Mouse (Mus musculus): ENCODE measurements around the gene Uxs1.

Gene Uxs1

DNA sequence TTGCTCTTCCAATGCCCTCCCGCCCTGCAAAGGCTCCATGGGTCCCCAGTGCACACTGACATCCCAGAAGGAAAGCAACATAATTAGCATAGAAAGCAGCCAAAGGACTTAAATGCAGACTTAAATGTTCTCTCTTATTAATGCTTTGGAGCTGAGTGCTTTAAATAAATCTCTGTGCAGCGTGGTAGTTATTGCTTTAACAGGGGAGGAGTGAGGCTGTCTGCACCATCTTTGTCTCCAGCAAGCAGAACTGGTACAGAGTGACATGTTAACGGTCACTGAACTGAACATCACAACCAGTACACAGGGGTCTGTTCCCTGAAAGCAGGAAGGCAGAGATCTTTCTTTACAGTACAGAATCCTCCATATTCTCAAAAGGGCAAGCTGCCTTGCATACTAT lies 29.6 kb downstream of the Uxs1 start:
- no peak for DNase-seq (ENCODE audit: low spot score)

DNA sequence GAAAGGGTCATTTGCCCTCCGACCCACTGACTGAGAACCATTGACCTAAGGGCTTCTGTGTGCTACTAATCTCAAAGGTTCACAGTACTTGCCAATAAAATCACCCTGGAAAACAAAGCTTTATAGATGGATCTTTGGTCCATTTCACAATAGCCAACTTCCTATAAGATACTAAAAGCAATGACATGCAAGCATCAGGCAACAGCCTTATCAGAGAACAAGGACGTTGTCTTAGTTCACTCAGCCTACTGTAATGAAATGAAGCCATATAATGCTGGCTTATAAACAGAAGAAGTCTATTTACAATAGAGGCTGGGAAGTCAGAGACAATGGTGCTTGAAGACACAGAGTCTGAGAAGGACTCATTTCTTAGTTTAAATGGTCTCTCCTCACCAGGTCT lies 37.8 kb downstream of the Uxs1 start:
- no peak for DNase-seq (ENCODE audit: low spot score)

DNA sequence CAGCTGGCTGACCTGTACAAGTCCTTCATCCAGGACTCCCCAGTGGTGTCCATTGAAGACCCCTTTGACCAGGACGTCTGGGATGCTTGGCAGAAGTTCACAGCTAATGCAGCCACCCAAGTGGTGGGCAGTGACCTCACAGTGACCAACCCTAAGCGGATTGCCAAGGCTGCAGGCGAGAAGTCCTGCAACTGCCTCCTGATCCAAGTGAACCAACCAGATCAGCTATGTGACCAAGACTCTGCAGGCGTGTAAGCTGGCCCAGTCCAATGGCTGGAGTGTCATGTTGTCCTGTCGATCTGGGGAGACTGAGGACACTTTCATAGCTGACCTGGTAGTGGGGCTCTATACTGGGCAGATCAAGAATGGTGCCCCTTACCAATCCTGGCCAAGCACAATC lies 40.9 kb downstream of the Uxs1 start:
- no peak for DNase-seq (ENCODE audit: low spot score)

DNA sequence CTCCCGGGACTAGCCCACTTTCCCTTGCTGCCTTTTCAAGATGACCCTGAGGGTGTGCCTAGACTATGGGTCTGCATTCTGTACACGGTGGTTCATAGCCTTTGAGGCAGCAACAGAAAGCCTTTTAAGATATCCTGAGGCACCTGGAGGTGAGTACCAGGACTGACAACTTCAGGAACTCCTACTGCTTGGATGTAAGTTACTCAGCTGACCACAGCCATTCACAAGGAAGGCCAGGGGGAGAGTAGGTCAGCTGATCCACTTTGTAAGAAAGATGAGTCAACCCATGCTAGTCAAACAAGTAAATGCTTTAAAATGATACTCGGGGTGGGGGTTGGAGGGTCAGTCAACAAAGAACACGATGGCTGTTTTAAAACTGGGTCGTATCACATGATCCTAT lies 42.3 kb downstream of the Uxs1 start:
- DNase-seq (ENCODE audit: low spot score): no peak

DNA sequence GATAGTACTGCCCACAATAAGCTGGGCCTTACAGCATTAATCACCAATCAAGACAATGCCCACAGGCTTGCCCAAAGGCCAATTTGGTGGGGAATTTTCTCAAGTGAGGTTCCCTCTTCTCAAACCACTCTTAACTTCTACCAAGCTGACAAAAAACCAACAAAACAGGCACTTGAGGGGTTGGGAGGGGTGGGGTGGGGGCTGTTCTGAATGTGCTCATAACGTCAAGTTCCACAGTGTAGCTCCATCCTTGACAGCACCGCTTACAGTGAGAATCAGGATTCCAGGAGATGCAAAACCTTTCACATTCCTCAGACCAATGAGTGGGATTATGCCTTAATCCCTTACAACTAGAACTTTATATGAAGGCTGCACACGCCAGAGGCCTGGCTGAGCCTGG lies 44.4 kb downstream of the Uxs1 start:
- no peak for DNase-seq (ENCODE audit: low spot score)

DNA sequence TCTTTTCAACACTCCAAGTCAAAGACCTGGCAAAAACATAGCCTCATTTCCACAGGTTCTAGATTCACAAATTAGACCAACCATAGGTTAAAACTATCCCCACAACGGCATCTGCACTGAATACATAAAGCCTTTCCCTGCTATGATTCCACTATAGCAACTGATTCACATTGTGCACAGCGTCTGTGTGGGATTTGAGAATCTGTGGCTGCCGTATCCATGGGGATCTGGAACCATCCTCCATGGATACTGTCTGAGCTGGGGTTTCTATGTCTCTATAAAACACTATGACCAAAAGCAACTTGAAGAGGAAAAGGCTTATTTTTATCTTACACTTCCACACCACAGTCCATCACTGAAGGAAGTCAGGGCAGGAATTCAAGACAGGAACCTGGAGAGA lies 44.9 kb downstream of the Uxs1 start:
- DNase-seq (ENCODE audit: low spot score): no peak

DNA sequence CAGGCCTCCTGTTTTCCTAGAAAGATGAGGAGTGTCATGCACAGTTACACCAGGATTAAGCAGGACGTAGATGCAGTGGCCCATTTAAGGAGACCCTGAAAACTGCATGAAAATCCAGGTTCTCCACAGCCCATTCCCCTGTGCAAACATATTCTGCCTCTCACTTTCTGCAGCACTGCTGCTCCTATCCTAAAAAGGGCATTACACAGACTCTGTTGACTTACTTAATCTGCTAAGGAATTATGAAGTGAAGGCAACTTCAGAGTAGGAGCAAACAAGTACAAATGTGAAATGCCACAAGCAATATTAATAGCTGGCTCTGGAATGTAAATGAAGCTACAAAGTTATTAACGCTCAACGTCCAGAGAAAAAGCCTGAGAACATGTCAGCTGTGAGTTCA lies 45.9 kb downstream of the Uxs1 start:
- no peak for DNase-seq (ENCODE audit: low spot score)

DNA sequence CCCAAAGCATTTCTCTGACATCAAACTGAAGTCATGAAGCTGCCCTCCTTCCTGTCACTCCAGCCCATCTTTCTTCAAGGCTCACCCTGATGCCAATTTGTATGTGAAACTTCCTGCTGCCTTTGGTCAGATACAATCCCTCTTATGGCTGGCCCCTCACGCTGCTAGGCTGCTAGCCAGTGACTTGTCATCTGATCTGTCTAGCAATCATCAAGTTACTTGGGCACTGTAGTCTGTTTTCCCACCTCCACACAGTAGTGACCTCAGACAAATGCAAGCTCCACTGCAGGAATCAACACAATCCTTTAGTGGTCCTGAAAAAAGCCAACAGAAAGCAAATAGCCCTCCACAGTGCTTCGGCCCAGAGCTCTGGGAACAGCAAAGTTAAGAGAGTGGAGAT lies 46.4 kb downstream of the Uxs1 start:
- DNase-seq (ENCODE audit: low spot score): no peak

DNA sequence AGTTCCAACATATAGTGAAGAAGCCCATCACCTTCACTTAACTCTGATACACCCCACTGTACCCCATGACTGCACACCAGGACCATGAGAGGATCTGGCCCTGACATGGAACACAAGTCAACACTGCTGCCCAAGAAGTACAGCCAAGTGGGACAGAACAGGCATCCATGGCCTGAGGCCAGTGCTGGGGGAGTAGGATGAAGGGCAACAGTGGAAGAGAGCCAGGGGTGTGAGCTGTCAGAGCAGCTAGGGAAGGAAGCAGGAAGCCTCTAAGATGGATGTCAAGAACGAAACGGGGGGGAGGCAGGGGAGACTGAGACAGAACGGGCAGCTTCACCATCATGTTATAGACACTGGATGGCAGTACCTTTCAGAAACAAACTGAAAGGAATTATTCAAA lies 51.5 kb downstream of the Uxs1 start:
- peak; percentile 39 for DNase-seq (ENCODE audit: low spot score)

DNA sequence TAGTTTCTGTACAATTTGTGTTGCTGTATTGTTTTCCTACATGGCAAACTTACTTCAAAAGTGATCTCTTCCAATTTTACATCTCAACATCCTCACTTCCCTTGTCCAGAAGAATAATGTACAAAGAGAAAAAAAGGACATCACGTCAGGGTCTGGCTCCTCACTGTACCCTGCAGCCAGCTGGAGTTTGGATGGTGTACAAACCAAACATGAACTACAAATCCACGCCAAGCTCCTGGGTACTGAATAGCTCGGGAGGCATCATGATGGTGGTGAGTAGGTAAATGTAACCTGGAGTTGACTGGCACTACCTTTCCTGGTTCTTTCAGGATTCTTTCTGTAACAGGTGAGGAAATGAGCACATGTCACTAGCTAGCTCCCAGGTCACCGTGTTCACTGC lies 53.5 kb downstream of the Uxs1 start:
- DNase-seq (ENCODE audit: low spot score): no peak

DNA sequence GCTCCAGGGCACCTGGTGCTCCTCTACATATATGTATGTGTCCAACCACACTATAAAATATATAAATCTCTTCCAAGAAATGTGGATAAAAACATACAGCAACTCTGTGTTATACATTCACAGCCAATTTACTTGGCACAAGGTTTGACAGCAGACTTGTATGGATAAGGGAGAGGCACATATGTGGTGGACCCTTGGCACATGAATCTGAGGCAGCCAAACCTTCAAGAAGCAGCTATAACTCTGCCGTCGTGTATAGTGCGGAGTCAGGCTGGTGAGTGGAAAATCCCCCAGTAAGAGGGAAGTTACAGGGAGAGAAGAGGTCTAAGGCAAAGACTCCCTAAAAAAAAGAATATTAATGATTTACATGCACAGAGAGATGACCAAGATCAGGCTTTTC lies 54.9 kb downstream of the Uxs1 start:
- DNase-seq (ENCODE audit: low spot score): no peak

DNA sequence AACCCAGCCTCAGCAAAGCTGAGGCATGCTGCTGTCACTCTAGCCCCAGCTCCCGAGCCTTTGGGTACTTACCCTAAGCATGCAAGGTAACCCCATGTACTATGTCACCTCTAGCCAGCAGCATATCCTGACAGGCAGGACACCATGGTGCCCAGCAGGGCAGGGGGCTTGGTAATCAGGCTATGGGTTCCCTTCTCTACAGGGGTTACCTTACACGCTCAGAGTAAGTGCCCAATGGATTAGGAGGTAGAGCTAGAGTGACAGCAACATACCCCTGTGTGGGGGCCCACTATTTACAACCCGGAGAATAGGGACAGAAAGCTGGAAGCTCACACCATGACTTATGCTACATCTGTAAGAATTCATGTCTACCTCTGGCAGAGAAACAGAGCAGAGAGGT lies 57.6 kb downstream of the Uxs1 start:
- no peak for DNase-seq (ENCODE audit: low spot score)

DNA sequence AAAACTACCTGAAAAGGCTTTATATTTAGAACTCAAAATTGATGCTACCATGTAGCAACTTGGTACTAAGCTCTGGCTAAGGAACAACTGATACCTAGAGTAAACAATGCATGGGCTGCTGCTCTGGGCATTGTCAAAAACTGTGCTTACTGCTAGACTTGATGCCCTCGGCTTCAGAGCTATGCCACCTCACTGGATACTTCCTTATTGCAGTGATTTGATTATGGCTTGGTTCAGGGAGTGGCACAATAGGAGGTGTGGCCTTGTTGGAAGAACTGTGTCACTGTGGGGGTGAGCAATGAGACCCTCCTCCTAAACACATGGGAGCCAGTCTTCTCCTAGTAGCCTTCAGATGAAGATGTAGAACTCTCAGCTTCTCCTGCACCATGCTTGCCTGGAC lies 58.3 kb downstream of the Uxs1 start:
- DNase-seq (ENCODE audit: low spot score): no peak

DNA sequence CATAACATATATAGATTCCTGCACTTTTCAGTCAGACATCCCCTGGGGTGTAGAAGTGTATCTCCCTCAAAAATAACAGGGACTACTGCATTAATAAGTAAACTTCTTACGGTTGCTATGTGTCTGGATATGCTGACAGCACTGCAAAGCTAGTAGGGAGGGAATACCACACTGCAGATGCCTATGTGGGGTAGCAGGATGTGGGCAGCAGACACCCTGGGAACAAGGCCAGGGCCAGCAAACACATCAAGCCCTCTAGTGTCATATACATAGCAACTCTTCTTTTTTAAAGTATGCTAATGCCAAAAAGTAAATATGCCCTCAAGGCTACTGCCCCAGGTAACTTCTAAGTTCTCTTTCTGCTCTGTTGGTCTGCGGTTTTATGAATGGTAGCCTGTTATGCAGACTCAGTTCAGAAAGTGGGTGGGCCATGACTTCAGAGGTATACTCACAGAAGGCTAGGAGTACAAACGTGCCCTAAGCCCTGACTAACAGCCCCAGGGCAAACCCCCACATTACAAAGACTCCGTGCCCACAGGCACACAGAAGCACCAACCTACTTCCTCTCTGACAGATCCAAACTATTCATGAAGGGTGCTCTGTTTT lies 59.1 kb downstream of the Uxs1 start:
- DNase-seq (ENCODE audit: low spot score): no peak

DNA sequence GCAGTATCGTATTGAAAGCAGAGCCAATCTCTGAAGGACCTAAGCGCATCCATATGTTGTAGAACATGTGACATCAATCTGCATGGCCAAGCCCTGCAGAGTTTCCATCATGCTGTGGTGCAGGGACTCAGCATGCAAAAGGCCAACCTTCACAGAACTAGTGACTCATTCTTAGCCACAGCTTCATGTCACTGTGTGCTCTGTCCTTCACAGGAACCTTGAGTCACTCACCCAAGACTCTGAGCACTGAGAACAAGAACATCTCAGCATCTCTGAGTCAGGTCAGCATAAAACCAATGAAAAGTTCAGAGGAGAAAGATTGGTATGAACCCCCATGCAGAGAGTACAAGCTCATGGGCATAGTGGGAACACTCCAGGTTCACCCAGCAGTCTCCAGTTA lies 61.3 kb downstream of the Uxs1 start:
- DNase-seq (ENCODE audit: low spot score): no peak

DNA sequence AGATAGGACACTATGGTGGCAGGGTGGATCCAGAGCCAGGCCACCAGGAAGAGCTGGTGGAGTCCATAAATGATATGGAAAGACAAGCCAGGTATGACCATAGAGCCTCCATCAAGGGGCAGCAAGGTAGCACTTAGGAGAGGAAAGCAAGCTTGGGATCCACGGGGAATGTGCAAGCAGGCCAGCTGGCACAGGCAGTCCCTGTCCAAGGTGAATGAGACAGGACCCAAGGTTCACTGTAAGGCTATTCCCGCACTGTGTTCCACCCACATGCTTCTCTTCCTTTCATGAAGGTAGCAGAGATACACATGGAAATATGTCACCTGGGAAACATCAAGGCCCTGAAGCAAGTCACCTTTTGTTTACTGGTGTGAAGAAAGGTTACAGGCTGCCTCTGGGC lies 63.1 kb downstream of the Uxs1 start:
- no peak for DNase-seq (ENCODE audit: low spot score)

DNA sequence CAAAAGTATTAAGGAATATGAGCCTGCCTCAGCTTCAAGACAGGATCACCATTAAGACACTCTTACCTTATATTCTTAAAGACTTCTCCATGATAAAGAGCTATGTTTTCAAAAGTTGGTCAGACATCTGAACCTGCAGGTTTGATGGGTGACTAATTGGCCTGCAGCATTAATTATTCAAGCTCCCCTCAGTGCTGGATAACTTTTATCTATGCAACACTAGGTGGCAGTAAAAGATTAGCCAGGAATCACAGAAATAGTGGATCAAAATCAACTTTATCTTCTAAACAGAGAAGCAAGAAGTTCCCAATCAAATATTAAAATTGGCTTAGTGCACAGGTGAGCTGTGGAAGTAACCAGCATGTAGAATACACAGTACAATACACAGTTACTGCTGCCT lies 67.5 kb downstream of the Uxs1 start:
- DNase-seq (ENCODE audit: low spot score): no peak

DNA sequence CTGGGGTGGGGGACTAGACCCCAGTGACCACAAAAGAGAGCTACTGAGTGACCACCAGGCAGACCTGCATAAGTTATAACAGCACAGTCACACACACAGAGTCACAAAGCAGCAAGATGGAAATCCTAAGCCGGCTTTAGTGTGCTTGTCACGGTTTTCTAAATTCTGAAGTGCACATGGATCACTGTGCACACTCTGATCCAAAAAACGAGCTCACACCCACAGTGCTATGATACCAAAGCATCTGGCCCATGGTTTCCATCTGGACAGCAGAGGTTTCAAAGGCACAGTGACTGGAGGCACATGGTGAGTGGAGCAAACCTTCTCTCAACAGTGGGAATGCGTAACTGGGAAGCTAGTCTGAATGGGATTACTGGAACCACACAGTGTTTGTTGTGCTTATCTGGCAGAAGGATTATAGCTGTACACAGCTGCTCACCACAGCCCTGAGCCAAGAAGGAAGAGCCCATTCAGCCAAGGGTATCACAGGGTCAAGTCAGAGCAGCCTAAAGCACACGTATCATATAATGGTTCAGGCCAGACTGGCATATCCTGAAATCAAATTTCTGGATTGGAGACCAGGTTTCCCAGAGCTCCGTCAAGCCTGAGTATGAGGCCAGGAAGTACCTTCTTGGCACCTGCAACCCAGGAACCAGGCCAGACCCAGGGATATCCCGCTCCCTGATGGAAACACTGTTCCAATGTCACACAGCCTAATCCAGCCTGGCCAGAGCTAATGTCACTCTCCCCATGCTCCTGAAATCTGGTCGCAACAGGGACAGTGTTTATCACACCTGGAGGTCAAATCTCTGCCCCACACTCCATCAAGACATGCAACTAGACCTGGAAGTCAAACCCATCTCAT lies 72.9 kb downstream of the Uxs1 start:
- DNase-seq (ENCODE audit: low spot score): no peak

DNA sequence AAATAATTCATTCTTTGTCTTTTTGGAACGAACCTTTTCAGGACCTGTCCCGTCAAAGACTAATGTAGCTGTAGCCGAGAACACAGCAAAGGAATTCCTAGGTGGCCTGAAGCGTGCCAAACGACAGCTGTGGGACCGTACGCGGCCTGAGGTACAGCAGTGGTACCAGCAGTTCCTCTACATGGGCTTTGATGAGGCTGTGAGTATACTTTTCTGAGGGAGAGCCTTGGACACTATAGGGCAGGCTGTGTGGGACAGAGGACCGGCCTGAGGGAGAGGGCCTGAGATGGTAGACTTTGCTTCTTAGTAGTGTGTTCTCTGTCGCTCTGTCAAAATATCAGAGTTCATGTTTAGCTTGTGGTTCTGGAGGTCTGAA lies 89.1 kb downstream of the Uxs1 start:
- DNase-seq (ENCODE audit: low spot score): no peak

DNA sequence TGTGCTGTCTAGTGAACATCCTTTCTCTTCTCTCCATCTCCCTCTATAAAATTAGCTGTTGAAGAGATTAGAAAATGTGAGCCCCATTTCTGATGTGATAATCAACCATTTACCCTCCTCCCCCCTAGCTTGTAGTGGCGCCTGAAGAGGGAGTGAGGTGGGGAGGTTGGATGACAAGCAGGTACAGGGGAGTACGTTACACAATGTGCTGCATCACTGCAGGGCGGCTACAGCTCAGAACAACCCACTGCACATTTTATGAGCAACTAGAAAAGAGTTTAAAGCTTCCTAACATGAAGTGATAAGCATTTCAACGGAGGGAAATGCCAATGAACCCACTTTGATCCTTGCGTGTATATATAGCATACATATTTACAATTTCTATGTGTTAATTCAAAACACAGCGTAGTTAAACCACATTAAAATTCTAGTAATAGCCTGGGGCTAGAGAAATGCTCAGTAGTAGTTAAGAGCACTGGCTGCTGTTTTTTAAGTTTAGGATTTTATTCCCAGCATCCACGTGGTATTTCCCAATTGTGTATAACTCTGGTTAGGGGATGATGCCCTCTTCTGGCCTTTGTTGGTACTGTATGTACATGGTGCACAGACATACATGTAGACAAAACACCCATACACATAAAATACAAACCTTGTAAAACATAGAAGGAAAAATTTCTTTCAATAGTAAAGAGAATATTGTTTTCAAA lies 89.6 kb downstream of the Uxs1 start:
- DNase-seq (ENCODE audit: low spot score): peak; percentile 58

DNA sequence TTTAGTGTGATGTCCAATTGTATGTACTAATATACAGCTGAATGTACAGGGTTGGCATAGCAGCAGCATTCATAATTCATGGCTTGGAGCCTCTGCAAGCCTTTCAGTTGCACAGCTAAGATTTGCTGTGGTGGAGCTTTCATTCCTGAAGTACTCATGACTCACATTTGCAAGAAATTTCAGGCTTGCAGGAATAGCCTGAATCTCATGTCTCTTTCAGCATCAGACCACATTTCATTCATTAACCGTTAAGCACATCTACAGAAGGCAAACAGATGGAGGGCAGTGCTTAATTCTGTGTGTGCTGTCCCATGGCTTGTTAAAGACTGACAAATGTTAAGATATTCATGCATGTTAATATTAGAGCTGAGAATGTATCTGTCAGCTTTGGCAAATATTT lies 94.9 kb downstream of the Uxs1 start:
- DNase-seq (ENCODE audit: low spot score): no peak

DNA sequence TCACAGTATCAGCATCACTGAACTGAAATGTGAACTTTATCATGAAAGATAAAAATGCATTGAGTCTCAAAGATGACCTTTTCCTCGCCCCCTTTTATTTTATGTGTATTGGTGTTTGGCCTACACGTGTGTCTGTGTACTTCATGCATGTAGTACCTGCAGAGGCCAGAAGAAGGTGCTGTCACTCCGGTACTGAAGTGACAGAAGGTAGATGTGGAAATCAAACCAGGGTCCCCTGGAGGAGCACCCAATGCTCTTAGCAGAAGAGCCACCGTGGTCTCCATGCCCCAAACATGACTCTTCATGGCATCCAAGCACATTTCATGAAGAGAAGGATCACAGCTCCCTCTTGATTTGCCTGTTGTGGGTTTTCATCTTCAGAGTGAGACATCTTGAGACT lies 95.5 kb downstream of the Uxs1 start:
- no peak for DNase-seq (ENCODE audit: low spot score)

DNA sequence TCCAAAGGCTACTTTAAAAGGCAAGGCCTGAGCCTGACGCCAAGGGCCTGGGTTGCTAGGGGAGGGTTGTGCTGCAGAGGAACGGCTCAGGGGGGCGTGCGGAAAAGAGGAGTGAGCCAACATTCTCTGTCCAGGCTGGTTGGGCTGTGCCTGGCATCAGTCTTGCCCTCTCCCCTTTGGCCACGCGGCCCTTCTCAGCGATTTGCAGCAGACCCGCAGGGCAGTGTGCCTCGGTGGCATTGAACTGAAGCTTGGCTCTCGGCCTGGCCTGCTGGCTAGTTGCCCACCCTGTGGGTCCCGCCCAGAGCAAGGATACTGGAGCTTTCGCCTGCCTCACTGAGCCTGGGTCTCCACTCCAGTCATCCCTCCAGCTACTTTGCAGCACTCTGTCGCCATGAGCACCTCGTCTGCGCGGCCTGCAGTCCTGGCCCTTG lies 97.1 kb downstream of the Uxs1 start, which contains the start of gene 1500015O10Rik:
Gene 1500015O10Rik, plus strand, starts transcription at position 112 of the 434 bp plus-strand sequence.
- DNase-seq (ENCODE audit: low spot score): peak; percentile 62

All from urinary bladder, postnatal 14 days (tissue).